Mouse (Mus musculus) heart, adult 18-20 months (tissue): ENCODE measurements around the gene Sec14l3. TPM values are rescaled to one million over a fixed set of nuclear protein-coding genes. Genes with fewer than 3 reads are reported as not detected.
A peak's percentile ranks its signal among the peaks of the same experiment; 100 is the strongest.
"Not testable (repeated sequence)": the region's sequence is repeated elsewhere in the genome, so short reads cannot be mapped to it uniquely, and the experiment has no call there.

Experiments
- DNase-seq, 2 experiments: peaks; one replicate each; pipeline ENCODE4 v3.0.0; 2021 to 2022; ENCODE audit warnings: mixed read lengths in 1 of 2
- total RNA-seq, 2 experiments: library from RNA; stranded (reverse); gene quantifications; 2 replicates each; pipeline ENCODE4 v1.2.3; 2021

Sec14l3 gene
- total RNA-seq, 2 experiments from 2014 or later: 6.2 TPM; not detected in 1

DNA sequence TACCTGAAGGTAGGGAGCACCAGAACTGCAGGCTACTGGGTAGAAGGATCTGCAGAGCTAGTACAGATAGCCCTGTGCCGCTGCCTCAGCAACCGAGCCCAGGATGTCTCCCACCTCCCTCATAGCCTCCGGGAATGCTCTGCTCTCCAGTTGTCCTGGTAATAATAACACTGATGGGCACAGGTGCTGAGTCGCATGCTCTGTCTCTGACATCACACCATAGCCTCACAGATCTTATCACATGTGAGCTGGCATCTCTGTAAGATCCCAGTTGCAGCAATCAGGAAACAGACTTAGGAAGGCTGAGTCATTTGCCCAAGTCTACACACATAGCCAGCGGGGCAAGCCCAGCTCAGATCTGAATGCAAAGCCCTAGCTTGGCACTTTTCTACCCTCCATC lies 37.2 kb downstream of the Sec14l3 start:
- no peak for DNase-seq

DNA sequence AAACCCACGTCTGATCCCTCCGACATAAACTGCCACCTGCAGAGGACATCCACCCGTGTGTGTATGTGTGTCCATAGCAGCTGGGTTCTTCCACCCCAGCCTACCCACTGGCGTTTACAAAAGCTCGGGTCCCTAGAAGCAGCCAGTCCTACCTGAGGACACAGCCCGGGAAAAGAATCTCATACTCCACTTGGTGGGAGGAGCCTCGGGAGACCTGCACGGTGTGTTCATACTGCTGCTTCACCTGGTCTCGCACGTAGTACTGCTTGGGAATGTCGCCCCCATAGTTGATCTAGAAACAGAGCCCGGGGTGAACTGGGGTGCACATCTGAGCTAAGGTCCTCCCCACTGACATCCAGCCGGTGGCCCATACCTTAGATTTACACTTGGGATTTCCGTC lies 38.9 kb downstream of the Sec14l3 start:
- no peak for DNase-seq

DNA sequence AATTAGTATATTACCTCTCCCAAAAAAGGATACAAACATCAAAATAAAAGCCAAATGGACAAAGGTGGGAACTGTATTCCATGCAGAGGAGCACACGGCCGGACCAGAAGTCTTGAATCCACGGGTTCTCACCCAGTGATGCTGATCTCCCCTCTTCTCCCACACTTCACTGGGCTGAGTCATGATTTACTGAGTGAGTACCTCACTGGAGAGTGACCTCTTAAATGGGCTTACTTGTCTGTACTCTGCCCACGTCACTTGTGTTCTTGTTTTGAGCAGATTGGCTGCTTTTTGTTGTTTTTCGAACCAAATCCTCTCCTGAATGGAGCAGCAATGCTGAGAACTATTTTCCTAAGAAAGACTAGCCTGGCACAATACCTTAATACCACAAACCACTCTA lies 40.3 kb downstream of the Sec14l3 start:
- DNase-seq: no peak

DNA sequence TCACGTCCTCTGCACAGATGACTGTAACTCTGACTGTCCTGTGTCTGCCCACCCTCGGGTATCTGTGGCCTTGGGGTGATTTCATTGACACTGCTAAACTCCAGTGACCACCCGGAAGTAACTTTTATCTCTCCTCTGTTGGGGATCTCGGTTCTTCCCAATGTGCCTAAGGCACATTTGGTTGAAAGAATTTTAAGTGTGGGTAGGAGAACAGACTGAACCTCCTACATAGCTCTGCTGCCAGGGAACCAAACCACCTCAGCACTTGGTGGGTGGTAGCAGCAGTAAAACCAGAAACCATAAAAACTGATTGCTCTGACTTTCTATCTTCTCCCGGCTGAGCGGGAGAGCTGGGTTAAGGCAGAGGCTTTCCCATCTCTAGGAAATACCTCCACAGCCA lies 40.8 kb downstream of the Sec14l3 start:
- DNase-seq: no peak

DNA sequence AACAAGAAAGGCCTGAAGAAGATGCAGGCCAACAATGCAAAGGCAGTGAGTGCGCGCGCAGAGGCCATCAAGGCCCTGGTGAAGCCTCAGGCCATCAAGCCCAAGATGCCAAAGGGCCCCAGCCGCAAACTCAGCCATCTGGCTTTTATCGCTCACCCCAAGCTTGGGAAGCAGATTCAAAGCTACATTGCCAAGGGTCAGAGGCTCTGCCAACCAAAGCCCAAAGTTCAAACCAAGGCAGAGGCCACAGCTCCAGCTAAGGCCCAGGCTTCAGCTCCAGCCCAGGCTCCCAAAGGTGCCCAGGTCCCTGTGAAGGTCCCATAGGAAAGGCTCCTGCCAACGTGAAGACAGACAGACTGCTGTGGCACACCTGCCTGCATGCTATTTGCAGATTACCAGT lies 43.3 kb downstream of the Sec14l3 start:
- not testable (repeated sequence) for DNase-seq

DNA sequence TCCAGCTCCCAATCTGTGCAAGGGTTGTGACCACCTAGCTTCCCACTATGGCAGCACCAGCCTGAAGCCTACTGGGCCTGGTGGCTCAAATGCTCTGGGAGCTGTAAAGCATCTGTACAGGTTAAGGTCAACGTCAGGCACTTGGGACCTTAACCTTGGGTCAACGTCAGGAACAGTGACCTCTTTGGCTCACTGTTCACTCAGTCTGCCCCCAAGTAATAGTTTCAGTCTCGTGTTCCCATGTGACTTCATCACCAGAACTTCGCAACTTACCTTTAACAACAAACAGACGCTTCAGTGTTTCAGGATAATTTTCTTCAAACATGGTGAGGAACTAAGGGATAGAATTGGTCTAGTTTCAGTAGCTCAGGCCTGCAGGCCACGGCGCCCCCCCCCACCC lies 44.0 kb downstream of the Sec14l3 start:
- no peak for DNase-seq

DNA sequence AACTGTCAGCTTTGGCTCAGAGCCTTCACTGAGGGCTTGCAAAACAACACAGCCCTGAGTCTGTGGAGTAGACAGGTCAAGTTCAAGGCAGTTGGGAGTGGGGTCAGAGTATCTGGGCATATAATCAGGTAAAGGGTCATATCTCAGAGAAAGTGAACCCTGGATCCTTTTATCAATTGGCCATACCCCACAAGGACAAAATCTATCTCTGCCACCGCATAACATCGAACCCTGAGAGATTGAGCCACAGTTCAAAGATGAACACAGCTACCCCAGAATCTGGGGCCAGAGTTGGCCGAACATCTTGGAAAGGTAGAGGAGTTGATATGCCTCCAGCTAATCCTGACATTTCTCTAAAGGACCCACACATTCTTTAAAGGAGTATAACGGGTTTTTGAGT lies 47.4 kb downstream of the Sec14l3 start:
- DNase-seq: no peak

DNA sequence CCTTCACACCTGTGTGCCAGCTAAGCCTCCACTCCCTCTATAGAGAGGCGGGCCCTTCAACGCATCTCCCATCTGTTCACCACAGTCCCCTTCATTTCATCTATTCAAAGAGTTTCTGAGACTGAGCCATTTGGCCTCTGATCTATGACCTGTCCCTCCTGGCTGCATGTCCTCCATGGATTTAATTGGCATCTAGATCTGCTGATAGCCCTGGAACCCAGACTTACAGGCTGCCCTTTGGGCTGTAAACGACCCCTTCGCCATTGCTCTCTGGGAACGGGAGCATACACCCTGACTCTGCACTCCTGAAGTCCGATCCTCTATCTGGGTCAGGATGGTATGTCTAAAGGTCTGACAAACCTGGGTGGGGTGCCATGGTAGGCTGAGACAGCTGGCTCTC lies 48.2 kb downstream of the Sec14l3 start:
- DNase-seq: no peak

DNA sequence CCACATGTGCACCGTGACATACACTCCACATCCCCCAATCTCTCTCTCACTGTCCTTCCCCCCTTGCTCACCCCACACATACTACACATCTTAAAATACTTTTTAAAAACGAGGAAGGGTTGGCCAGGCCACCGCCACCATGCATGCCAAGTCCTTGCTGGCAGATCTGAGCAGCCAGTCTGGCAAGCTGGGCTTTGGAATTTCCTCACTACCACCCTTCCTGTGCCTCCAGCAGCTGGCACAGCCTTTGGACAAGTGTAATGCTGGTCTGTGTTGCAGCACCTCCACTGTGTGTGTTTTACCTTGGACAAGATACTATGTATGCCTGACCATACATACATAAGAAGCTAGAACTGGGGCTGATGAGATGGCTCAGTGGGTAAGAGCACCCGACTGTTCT lies 48.9 kb downstream of the Sec14l3 start:
- no peak for DNase-seq

DNA sequence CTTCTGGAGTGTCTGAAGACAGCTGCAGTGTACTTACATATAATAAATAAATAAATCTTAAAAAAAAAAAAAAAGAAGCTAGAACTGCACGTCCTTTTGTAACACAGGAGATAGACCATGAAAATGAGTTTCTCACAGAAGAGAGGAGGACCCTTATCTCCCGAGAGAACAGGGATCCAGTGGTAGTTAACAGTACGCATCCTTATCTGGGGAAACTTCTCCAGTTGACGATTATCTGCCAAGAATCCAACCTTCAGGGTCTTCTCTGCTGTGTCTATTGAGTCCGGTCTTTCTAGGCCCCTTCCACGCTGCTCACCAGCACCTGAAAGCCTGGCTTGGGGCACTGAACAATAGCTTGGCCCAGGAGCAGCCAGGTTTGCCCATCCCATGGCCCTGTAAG lies 49.3 kb downstream of the Sec14l3 start:
- no peak for DNase-seq

DNA sequence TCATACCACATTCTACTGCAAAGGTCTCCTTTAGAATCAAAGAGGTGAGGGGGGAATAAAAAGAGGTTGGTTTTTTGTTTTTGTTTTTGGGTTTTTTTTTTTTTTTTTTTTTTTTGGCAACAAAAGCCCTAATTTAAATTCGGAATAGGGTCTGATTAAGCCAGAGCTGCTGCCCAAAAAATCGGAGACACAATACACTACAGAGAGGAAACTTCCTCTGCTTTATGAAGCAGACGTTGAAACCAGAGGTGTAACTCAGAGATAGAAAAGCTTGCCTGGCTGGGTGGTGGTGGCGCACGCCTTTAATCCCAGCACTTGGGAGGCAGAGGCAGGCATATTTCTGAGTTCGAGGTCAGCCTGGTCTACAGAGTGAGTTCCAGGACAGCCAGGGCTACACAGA lies 49.9 kb downstream of the Sec14l3 start:
- DNase-seq: not testable (repeated sequence)

DNA sequence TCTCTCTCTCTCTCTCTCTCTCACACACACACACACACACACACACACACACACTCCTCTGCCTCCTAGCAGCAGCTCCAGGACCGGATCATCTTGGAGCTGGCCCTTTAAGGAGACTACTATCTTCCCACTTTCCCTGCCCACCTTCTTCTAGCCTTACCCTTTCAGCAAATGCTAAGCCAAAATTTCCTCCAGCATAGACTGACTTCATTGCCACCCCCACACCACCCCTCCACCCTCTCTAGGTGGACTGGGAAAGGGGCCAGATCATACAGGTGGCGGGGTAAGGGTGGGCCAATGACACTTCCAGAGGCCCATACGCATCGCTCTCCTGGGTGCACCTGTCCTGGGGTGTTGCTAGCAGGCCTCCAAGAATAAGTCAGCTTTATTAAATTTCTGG lies 50.8 kb downstream of the Sec14l3 start:
- no peak for DNase-seq

DNA sequence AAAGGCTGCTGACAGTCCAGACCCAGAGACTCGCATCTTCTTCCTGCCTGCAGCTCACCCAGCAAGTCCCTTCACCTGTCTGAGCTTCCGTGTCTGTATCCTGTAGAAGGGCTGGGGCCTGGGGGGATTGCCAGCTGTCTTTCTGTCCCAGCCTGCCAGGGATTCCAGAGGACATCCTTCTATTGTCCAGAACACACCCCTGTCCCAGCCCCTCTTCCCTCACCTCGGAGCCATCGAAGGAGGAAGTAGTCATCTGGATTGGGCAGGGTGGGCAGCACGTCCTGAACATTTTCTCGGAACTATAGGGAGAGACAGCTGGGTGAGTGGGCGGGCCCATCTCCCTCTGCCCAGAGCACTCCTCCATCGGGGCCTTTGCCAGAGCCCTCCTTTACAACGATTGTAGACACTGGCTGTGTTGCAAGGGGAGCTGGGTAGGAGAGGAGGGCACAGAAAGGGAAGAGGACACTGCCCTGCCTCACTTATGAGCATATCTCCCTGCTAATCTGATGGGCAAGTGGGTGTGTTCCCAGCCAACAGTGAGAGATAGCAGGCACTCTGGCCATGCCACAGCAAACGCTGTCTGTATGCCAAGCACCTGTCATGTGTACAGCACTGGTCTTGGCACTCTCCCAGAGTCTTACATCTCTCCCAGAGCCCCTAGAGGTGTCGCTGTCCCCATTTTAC lies 52.0 kb downstream of the Sec14l3 start:
- peak in 1 of 2 experiments; percentile 8 for DNase-seq

DNA sequence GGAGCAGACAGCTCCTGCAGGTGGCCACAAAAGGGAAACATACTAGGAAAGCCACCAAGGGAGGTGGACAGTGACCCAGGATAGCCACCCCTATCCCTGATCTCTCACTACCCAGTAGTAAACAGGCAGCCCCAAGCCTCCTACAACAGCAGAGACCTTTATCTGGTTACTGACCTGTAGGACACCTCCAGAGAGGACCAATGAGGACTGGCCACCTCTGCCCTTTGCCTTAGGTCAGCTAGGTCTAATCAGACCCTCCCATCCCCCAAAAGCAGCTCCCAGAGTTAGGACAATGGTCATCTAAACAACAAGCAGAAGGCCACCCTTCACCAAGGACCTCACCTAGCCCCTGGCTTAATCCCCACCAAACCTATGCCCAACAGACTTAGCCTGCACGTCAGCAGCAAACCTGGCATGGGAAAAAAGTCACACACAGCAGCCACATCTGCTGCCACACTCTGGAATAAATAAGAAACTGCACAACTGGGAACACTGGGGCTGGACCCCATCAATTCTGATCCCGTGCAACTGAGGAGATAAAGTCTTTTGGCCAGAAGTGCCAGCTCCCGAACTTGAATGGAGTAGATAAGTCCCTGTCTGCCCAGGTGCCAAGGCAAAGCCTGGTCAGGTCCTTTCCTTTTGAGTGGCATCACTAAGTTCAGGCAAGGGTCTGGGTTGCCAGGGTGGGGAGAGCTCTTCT lies 52.9 kb downstream of the Sec14l3 start:
- no peak for DNase-seq

DNA sequence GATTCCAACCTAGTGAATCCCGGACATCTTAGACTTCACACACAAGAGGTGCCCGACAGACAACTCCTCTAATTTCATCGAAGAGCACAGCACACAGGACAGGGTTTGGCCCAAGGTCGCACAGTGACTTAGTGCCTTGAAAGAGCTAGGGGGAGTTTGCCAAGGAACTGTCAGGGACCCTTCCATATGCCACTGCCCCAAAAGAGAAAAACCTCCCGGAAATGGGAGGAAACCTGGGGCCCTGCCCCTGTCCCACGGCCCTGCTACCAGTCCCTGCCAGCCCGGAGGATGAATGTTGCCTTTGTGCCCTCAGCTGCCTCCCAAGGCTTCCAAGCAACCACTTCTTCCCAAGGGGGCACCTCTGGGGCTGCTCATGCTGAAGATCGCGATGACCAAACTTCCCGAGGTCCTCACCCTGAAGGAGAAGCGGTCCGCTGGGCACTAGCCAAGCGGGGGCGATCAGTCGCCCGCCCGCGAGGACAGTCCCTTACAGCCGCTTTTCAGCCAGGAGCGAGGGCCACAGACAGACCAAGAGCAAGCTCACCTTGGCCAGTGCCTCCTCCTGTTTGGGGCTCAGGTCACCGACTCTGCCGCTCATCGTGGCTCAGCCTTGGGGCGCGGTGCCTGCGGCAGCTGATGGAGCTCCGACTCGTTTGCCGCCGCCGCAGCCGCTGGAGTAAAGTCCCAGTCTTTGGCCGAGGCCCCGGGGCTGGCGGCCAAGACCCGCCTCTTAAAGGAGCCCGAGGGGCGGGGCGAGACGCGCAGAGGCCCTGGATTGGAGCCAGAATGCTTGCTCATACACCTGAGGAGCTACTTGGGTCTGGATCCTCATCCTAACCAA lies 53.7 kb downstream of the Sec14l3 start:
- DNase-seq: peak; percentile 68 to 73

DNA sequence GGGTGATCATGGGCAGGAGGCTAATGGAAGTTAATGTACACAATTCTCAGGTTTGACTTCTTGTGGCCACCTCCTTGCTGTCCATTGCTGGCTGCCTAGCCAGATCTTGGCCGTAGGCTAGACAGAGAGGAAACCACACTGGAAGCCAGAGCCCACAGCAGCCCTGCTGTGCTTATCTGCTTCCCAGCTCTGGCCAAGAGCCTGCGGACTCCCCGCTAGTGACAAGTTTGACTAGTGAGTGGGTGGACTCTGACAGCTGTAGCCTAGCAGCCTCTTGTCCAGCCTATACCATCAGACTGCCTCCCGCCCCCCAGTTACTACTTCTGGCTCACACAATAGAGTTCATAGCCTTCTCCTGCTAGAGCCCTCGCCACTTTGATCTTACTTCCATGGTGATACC lies 55.0 kb downstream of the Sec14l3 start:
- DNase-seq: no peak

DNA sequence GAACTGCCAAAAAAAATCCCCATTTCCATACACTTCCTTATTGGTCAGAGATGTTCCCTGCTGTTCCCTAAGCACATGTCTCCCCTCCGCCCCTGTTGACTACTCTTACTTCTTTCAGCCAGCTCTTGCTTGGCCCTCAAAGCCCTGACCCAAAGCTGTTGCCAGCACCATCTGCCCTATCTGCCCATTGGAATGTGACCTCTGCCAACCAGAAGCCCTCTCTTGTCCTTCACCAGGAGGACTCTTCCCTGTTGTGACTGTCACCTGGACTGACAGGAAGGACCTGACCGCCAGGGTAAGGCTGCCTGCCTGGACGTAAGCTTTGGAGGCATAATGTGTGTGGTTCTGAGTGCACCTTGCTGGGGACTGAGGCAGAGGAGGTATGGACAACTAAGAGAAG lies 57.0 kb downstream of the Sec14l3 start:
- no peak for DNase-seq

DNA sequence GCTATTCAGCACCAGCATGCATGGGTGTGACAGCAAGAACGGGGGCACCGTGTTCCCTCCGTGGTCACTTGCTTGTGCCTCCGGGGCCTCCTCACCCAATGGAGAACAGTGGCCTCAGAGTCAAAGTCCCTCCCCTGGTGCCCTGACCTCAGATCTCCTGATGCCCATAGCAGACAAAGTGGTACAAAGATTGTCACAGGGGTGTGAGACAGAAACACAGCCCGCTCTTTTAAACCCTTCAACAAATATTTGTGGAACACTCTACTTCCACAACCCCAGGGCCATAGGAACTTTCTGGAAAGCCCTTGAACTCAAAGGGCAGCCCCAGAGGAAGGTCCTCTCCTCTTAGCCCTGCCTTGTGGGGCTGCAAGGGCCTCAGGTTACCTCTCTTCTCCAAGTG lies 57.6 kb downstream of the Sec14l3 start:
- no peak for DNase-seq

DNA sequence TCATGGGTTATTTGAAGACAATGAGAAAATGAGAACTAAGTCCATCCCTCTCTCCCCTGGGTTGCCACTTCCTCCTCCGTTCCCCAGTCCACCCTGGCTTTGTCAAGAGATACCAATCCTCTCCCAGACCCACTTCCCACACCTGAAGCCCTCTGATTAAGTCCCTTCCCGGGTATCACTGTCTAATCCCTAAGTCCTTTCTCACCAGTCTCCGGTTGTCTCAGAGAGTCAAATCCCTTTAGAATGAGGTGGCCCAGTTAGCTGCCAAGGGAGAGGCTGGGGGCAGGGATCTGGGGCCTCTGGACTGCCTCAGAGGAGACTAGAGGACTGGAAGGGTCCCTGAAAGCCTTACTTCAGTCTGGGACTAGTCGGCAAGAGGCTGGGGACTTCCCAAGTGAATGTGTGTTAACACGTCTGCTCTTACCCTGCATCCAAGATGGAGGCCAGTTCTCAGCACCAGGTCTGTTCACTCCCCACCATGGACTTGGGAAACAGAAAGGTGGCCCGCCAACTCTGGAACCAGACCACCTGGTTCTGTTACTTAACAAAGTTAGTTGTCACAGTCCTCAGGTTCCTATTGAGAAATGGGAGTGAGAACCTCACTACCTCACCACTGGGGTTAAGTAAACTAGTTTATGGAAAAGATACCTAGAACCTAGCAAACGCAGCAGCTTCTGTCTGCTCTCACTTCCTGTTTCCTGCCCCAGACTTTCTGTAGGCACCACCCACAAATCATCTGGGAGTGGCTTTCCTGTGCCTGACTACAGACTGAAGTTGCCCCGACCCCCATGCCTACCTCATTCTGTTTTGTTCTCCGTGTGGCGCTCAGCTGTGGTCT lies 58.3 kb downstream of the Sec14l3 start, which contains the start of gene Sec14l2:
Gene Sec14l2, minus strand, starts transcription at position 674 of the 838 bp plus-strand sequence.
- no peak for DNase-seq

DNA sequence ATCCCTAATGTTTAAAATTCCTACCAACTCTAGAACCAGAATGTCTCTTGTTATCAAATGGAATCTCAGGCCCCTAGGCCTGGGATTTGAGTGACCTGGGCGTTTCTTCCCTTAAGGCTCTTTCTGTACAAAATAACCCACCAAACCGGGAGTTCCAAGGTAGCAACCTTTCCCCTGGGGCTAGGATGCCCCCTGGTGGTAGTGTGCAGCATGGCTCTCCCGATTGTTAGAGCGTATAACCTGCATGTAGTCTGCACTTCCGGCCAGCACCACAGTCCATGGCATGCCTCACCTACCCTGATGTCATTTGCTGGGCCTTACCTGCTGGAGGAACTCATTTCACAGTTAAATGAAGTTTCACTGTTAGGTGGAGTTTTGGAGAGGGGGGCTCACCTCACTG lies 59.3 kb downstream of the Sec14l3 start:
- DNase-seq: no peak

DNA sequence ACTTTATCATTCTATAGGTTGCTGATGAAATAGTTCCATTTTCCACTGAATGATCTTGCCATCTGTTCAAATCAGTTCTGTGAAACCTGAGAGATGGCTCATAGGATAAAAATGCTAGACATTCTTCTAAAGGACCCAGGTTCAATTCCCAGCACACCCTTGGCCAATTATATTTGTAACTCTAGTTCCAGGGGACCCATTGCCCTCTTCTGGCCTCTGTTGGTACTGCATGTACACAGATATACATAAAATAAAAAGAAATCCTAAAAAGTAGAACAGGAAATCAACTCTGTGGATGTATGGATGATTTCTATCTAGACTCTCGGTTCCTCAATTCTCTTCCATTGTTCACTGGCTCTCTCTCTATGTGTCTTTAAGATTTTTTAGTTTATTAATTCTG lies 62.4 kb downstream of the Sec14l3 start:
- DNase-seq: no peak
